Mouse (Mus musculus): ENCODE results near the gene Lamb3.

DNA sequence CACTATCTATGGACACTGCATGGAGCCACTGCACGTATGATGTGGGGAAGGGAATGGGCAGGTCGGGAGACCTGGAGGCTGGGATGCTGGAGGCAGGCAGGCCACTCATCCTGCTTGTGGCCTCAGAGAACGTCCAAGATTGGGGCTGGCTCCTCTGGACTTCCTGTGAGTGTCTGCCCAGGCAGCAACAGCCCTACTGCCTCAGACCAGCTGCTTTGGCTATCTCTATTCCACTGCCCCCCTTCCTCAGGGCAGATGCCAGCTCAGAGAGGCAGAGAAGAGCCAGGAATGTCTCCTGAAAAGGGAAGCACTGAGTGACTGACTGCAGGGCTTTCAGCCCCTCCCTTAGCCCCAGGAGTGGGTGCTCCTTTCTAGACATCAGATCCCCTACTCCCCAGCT is 139.4 kb downstream of the Lamb3 start:
- TF ChIP-seq CTCF (IDR thresholded peaks at IDR 0.05), result no peak
- no peak for TF ChIP-seq EP300 (IDR thresholded peaks at IDR 0.05)

Measured in lung, postnatal 0 days (tissue).